Mouse (Mus musculus): ENCODE measurements around the gene Clstn3.

DNA sequence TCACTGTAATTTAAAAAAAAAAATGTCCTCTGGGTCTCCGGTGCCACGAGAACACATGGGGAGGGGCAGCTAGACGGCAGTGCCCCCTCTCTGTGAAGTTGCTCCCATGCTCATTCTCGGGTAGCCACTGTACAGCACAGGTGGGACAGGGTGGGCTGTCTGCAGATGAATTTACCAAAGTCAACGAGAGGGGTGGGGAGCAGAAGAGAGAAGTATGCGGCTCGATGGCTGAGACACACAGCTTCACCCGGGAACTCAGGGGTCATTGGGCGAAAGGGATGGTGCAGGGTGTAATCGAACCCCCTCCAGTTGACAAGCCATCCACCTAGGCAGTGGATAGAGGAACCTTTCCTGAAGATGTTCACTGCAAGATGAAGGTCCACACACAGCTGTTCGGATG is 12.2 kb upstream of the Clstn3 start:
- TF ChIP-seq CTCF (IDR thresholded peaks at IDR 0.05; ENCODE audit: low read depth) = no peak
- no peak for TF ChIP-seq EP300 (IDR thresholded peaks at IDR 0.05; ENCODE audit: low read depth)

Data from liver, postnatal 0 days (tissue).